Mouse (Mus musculus) small intestine, adult 2 months (tissue): ENCODE data around the gene Mrpl30. TPM values are rescaled to one million over a fixed set of nuclear protein-coding genes. Genes with fewer than 3 reads are reported as not detected.

ENCODE experiments used
- H3K27ac ChIP-seq: fragments of 200-500 bp; 2 replicates; pipeline ENCODE4 v1.5.1; 2012; ENCODE audit warnings: low read depth, low read length, control low read depth, inconsistent platforms; ENCODE audit not compliant: insufficient read depth
- H3K27me3 ChIP-seq: fragments of 200-500 bp; 2 replicates; pipeline ENCODE4 v1.6.1; 2012; ENCODE audit warnings: mild to moderate bottlenecking, moderate library complexity, low read length, inconsistent platforms; ENCODE audit not compliant: control insufficient read depth, insufficient read depth
- H3K36me3 ChIP-seq: fragments of 200-500 bp; 2 replicates; pipeline ENCODE4 v1.6.1; 2012; ENCODE audit warnings: mild to moderate bottlenecking, low read length, control low read depth, inconsistent platforms; ENCODE audit not compliant: control insufficient read depth, insufficient read depth
- H3K4me1 ChIP-seq: fragments of 200-500 bp; 2 replicates; pipeline ENCODE4 v1.6.1; 2012; ENCODE audit warnings: low read length, inconsistent platforms, mixed read lengths; ENCODE audit not compliant: control insufficient read depth, insufficient read depth, insufficient read length
- H3K4me3 ChIP-seq: fragments of 200-500 bp; 2 replicates; pipeline ENCODE4 v1.5.1; 2012; ENCODE audit warnings: low read depth, mild to moderate bottlenecking, control low read depth, inconsistent platforms, low read length, moderate library complexity
- CTCF ChIP-seq: fragments of 200-500 bp; IDR thresholded peaks from 2 replicates; pipeline ENCODE4 v1.5.1; 2012; ENCODE audit warnings: low read depth, mild to moderate bottlenecking, control low read depth, inconsistent platforms, low read length, moderate library complexity, mixed read lengths; ENCODE audit not compliant: insufficient replicate concordance, insufficient read length; ENCODE audit errors: extremely low read depth
- POLR2A ChIP-seq: fragments of 200-500 bp; IDR thresholded peaks from 2 replicates; pipeline ENCODE4 v1.6.1; 2012; ENCODE audit warnings: low read depth, mild to moderate bottlenecking, control low read depth, inconsistent platforms, low read length, moderate library complexity
- WGBS: fragments of 180-500 bp; shearing (Covaris S2); methylation state at CpG from one replicate; pipeline ENCODE4 v1.1.7; 2018; 5-methylcytosine and 5-hydroxymethylcytosine counted together
- polyA plus RNA-seq: library from polyadenylated mRNA; depleted of rRNA; stranded (reverse); fragments of >200 nt; gene quantifications from 2 replicates; pipeline ENCODE4 v1.2.3, GENCODE M21; 2012; rRNA removed

The Mrpl30 gene
- polyA plus RNA-seq, result 16.0 and 25.2 TPM in 2 replicates

GRCm38 (mm10) chr1:37890025-37890652 is at the start of gene Mrpl30, which contains the start of gene Mitd1:
Gene Mrpl30 (plus strand): TSS chr1:37890477.
Gene Mitd1 (minus strand): TSS chr1:37890411.
- H3K4me1 ChIP-seq, result peaks cover 5% of the 10 kb centered on the region; the same call in 1 of the 2 replicates
- no peaks in the 10 kb centered on the region for H3K27me3 ChIP-seq
- peak within 1 kb of the TSS; percentile 96 for H3K27ac ChIP-seq
- no peak for TF ChIP-seq CTCF
- peak; percentile 78 for TF ChIP-seq POLR2A
- peaks cover 12% of the 10 kb centered on the region for H3K36me3 ChIP-seq
- peak within 1 kb of the TSS; percentile 87 for H3K4me3 ChIP-seq
- WGBS, result under 1% methylated on average over 41 of the region's 41 CpGs

- WGBS, result 36% methylated on average over 8 of the region's 8 CpGs
- Histone ChIP-seq H3K36me3 (no peaks in the 10 kb centered on the region), H3K4me1 (peaks cover 2% of the 10 kb centered on the region; the same call in 1 of the 2 replicates), H3K4me3 (no peak overlapping the region), H3K27ac (no peak overlapping the region), H3K27me3 (no peaks in the 10 kb centered on the region)
- TF ChIP-seq CTCF, result no peak
- no peak for TF ChIP-seq POLR2A
Measured at GRCm38 (mm10) chr1:37846878-37847277, 43.4 kb upstream of the Mrpl30 start.

- H3K27me3 ChIP-seq, result no peaks in the 10 kb centered on the region
- no peak overlapping the region for H3K4me3 ChIP-seq
- H3K36me3 ChIP-seq, result no peaks in the 10 kb centered on the region
- WGBS, result 51% methylated on average over 2 of the region's 2 CpGs
- no peak overlapping the region for H3K27ac ChIP-seq
- TF ChIP-seq POLR2A (no peak), CTCF (no peak)
- H3K4me1 ChIP-seq, result peaks cover 2% of the 10 kb centered on the region; the same call in 1 of the 2 replicates
Measured at GRCm38 (mm10) chr1:37850696-37851095, 39.6 kb upstream of the Mrpl30 start.

- 1% methylated on average over 90 of the region's 90 CpGs for WGBS
- peak overlapping the region; percentile 78 for H3K4me3 ChIP-seq
- TF ChIP-seq CTCF, result no peak
- peak; percentile 78 for TF ChIP-seq POLR2A
Measured at GRCm38 (mm10) chr1:37864511-37865400, 25.5 kb upstream of the Mrpl30 start.

GRCm38 (mm10) chr1:37865401-37866215 is 24.7 kb upstream of the Mrpl30 start:
- Histone ChIP-seq H3K4me3 (peak overlapping the region; percentile 78), H3K27me3 (no peaks in the 10 kb centered on the region), H3K36me3 (no peaks in the 10 kb centered on the region), H3K4me1 (no peaks in the 10 kb centered on the region), H3K27ac (peak overlapping the region; percentile 82)
- 8% methylated on average over 23 of the region's 23 CpGs for WGBS
- TF ChIP-seq CTCF (no peak), POLR2A (no peak)

More at GRCm38 (mm10) chr1:37864511-37865400, 25.5 kb upstream of the Mrpl30 start:
- H3K36me3 ChIP-seq, result no peaks in the 10 kb centered on the region
- no peaks in the 10 kb centered on the region for H3K27me3 ChIP-seq
- H3K27ac ChIP-seq, result peak overlapping the region; percentile 82
- H3K4me1 ChIP-seq, result no peaks in the 10 kb centered on the region

GRCm38 (mm10) chr1:37866286-37866685 is 24.0 kb upstream of the Mrpl30 start, which contains the start of gene Tsga10:
Gene Tsga10 (minus strand): TSS chr1:37866429.
- WGBS, result 66% methylated on average over 6 of the region's 6 CpGs
- Histone ChIP-seq H3K4me1 (no peaks in the 10 kb centered on the region), H3K27me3 (no peaks in the 10 kb centered on the region), H3K4me3 (peak within 1 kb of the TSS; percentile 78), H3K36me3 (no peaks in the 10 kb centered on the region), H3K27ac (peak within 1 kb of the TSS; percentile 82)
- TF ChIP-seq CTCF (no peak), POLR2A (no peak)
